Mouse (Mus musculus) bone marrow, adult 2 months (tissue): Measurements from ENCODE around the gene Tnni1.

Experiments used
- CTCF ChIP-seq: fragments of 200-500 bp; IDR thresholded peaks from 2 replicates; pipeline ENCODE4 v1.5.1; 2011; ENCODE audit warnings: low read length, control low read depth; ENCODE audit not compliant: control insufficient read depth, insufficient read depth
- POLR2A ChIP-seq: fragments of 200-500 bp; IDR thresholded peaks from 2 replicates; pipeline ENCODE4 v1.6.1; 2011; ENCODE audit warnings: low read depth, mild to moderate bottlenecking, control low read depth, low read length, borderline replicate concordance; ENCODE audit not compliant: control insufficient read depth

DNA sequence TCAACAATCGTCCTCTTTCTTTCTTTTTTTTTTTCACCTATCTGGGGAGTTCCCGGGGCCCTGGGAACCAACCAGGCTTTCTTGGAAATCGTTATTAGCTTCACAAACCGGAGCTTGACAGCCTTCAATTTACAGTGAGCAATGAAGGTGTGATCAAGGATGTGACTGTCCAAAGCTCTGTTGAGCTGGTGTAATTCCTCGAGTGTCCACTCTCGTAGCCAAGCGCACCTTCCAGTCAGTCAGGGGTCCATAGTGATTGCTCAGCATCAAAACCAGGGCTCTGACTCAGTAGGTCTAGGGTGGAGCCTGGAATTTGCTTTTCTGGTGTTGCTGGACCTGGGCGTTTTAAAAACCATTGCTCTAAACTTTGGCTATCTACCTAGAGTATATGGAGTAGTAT lies 19.0 kb upstream of the Tnni1 start:
- no peak for TF ChIP-seq CTCF
- no peak for TF ChIP-seq POLR2A
